Mouse (Mus musculus) heart, embryonic 10.5 days (tissue): ENCODE data around the gene Rad51c. TPM values are rescaled to one million over a fixed set of nuclear protein-coding genes. Genes with fewer than 3 reads are reported as not detected.
A peak's percentile ranks its signal among the peaks of the same experiment; 100 is the strongest.
"Not testable (repeated sequence)": the region's sequence is repeated elsewhere in the genome, so short reads cannot be mapped to it uniquely, and the experiment has no call there.

Experiments
- DNase-seq: peaks from one replicate; pipeline ENCODE4 v3.0.0-alpha.2; 2017; ENCODE audit warnings: low spot score
- H3K27ac ChIP-seq: fragments of 300-500 bp; sonication (generic); 2 replicates; pipeline ENCODE4 v1.5.1; 2016; ENCODE audit warnings: mild to moderate bottlenecking
- H3K27me3 ChIP-seq: fragments of 300-500 bp; sonication (generic); 2 replicates; pipeline ENCODE4 v1.6.1; 2016; ENCODE audit warnings: mild to moderate bottlenecking; ENCODE audit not compliant: poor library complexity, insufficient read depth, severe bottlenecking
- H3K36me3 ChIP-seq: fragments of 300-500 bp; sonication (generic); 2 replicates; pipeline ENCODE4 v1.6.1; 2016; ENCODE audit warnings: mild to moderate bottlenecking, moderate library complexity
- H3K4me1 ChIP-seq: fragments of 300-500 bp; sonication (generic); 2 replicates; pipeline ENCODE4 v1.6.1; 2016; ENCODE audit warnings: mild to moderate bottlenecking
- H3K4me3 ChIP-seq: fragments of 300-500 bp; sonication (generic); 2 replicates; pipeline ENCODE4 v1.5.1; 2016; ENCODE audit warnings: mild to moderate bottlenecking, moderate library complexity
- H3K9me3 ChIP-seq: fragments of 300-500 bp; sonication (generic); 2 replicates; pipeline ENCODE4 v1.6.1; 2016; ENCODE audit warnings: mild to moderate bottlenecking, moderate library complexity
- WGBS: fragments of 180-500 bp; shearing (Covaris S2); methylation state at CpG from one replicate; pipeline ENCODE4 v1.1.7; 2016; 5-methylcytosine and 5-hydroxymethylcytosine counted together
- polyA plus RNA-seq: library from polyadenylated mRNA; unstranded; fragments of >200 nt; fragmentation: Nextera tagmentation; extraction: Ambion mirVana; gene quantifications from 2 replicates; pipeline ENCODE4 v1.2.1, GENCODE M21; 2016

Rad51c gene
- polyA plus RNA-seq, 1 experiment from 2014 or later, result 11.2 TPM

DNA sequence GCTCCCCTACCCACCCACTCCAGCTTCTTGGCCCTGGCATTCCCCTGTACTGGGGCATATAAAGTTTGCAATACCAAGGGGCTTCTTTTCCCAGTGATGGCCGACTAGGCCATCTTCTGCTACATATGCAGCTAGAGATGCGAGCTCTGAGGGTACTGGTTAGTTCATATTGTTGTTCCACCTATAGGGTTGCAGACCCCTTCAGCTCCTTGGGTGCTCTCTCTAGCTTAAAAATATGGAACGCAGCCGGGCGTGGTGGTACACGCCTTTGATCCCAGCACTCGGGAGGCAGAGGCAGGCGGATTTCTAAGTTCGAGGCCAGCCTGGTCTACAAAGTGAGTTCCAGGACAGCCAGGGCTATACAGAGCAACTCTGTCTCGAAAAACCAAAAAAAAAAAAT, 39.3 kb upstream of the Rad51c start:
- H3K4me3 ChIP-seq, H3K9me3 ChIP-seq, DNase-seq, H3K27ac ChIP-seq, H3K36me3 ChIP-seq, H3K4me1 ChIP-seq: not testable (repeated sequence)
- WGBS, result 65% methylated on average over 10 of the region's 10 CpGs
- H3K27me3 ChIP-seq, result 0 out of 2 replicates have a peak, but pooled peaks cover 16% of the 10 kb centered on the region

DNA sequence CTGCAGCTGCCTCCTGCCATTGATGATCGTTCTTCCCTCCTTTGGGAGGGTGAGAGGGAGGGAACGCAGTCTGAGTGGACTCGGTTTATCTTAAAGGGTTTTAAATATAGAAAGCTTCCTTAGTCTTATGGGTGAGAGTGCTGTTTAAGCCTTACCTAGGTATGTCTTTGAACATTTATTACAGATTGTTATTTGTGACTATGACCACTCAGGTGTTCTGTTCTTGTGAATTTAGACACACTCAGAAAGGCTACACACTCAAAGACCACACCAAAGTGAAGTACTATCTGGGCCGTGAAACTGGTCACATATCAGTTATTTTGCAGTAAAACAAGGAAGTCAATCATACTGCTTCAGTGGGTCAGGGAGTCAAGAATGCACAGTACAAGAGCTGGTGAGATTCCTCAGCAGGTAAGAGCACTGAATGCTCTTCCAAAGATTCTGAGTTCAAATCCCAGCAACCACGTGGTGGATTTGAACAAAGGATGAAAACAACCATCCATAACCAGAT, 38.7 kb upstream of the Rad51c start:
- Histone ChIP-seq H3K4me3 (0 out of 2 replicates have a peak overlapping the region, but pooled peaks have one; percentile 12), H3K27me3 (0 out of 2 replicates have a peak, but pooled peaks cover 16% of the 10 kb centered on the region), H3K36me3 (no peaks in the 10 kb centered on the region), H3K9me3 (no peaks in the 10 kb centered on the region), H3K4me1 (peaks cover 8% of the 10 kb centered on the region; the same call in 1 of the 2 replicates), H3K27ac (no peak overlapping the region)
- peak; percentile 90 for DNase-seq
- WGBS, result under 1% methylated on average over 5 of the region's 5 CpGs

DNA sequence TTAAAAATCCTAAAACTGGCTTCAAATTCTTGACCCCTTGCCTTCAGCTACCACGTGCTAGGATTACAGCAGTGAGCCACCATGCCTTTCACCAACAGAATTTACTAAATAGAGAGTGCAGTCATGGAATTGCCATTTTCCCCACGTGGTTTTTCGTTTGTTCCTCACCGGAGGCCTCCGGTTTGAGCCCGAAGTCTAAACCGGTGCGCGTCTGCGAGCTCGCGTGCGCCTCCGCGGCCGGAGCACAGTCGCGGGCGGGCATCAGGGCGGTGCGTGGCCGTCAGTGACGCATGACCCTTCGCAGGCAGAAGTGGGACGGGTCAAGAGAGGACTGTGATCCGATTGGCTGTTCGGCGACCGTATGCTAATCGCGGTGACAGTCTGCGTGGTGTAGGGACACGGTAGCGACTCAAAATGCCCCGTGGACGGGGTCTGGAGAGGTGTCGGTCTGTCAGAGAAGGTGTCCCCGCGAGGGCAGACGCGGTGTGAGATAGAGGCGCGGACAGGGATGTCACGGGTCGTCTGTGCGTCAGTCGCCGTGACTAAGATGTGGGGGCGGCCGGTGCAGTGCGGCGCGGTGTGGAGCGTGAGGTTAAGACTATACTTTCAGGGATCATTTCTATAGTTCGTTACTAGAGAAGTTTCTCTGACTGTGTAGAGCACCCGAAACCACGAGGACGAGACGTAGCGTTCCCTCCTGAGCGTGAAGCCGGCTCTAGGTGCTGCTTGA, 38.1 kb upstream of the Rad51c start:
- not testable (repeated sequence) for H3K4me1 ChIP-seq, H3K36me3 ChIP-seq, H3K9me3 ChIP-seq
- Histone ChIP-seq H3K27ac (peak overlapping the region; percentile 83), H3K27me3 (0 out of 2 replicates have a peak, but pooled peaks cover 16% of the 10 kb centered on the region), H3K4me3 (peak overlapping the region; percentile 49)
- under 1% methylated on average over 32 of the region's 62 CpGs for WGBS
- peak; percentile 89 for DNase-seq

DNA sequence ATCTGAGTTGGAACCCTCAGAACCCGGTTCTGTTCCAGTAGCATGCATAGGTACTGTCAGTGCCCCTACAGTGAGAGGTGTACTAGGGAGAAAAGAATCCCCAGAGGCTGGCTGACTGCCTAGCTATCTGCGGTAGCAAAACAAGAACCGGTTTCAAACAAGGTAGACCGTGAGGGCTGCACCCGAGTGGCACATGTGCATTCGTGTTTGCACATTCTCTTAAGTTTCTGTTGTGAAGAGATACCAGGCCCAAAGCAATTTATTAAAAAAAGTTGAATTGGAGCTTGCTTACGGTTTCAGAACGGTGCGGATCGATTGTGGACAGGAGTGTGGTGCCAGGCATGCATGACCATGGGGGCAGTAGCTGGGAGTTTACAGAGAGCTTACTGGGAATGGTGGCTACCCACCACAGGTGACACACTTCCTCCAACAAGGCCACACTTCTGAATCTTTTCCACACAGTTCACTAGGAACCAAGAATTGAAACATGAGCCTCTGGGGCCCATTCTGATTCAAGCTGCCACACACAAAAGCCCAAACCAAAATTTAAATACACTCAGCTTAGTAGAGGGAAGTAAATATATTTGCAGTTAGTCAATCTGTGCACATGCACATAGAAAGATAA, 35.2 kb upstream of the Rad51c start:
- WGBS, result 88% methylated on average over 10 of the region's 10 CpGs
- H3K4me1 ChIP-seq, result peaks cover 5% of the 10 kb centered on the region; the same call in 1 of the 2 replicates
- no peak for DNase-seq

DNA sequence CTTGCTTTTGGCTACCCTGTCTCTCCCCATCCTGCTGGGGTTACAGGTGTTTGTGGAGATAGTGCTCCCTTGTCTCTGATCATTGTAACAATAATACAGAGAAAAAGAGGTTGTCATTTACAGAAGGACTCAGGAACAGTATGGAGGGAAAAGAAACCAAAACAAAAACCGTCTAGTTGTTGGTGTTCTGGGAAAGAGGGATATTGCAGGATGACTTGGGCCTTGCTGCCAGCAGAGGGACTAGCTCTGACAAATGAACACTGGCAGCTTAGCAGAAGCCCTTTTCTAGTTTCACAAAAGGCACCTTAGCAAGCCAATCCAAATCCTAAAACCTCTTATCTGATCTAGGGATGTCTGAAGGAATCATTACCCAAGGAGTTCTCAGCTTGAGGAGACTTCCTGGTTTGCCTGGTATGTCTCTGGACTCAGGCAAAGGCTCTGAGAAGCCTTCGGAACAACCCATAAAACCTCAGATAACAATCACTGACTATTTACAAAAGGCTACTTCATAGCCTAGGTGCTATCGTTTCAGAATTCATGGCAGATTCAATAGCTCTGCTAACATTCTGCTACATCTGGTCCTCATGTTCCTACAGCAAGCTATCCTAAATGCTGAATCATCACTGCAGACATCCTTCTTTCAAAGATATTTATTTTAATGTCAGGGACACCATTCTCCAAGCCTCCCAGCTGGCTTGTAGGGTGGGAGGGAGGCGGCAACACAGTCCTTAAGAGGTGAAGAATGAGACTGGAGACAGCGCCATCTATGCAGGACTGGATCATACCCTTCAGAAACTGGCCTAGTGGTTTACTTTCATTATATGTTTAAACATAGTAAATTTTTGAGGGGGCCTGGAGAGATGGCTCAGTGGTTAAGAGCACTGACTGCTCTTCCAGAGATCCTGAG, 31.8 kb upstream of the Rad51c start:
- no peaks in the 10 kb centered on the region for H3K9me3 ChIP-seq
- no peaks in the 10 kb centered on the region for H3K36me3 ChIP-seq
- H3K4me3 ChIP-seq, result no peak overlapping the region
- peak; percentile 42 for DNase-seq
- H3K27ac ChIP-seq, result no peak overlapping the region
- H3K4me1 ChIP-seq, result 0 out of 2 replicates have a peak, but pooled peaks cover 13% of the 10 kb centered on the region
- 67% methylated on average over 5 of the region's 5 CpGs for WGBS
- 0 out of 2 replicates have a peak, but pooled peaks cover 10% of the 10 kb centered on the region for H3K27me3 ChIP-seq

More for the DNA sequence above, 35.2 kb upstream of the Rad51c start:
- H3K27ac ChIP-seq, result no peak overlapping the region
- no peaks in the 10 kb centered on the region for H3K36me3 ChIP-seq
- no peaks in the 10 kb centered on the region for H3K9me3 ChIP-seq
- 0 out of 2 replicates have a peak, but pooled peaks cover 16% of the 10 kb centered on the region for H3K27me3 ChIP-seq
- no peak overlapping the region for H3K4me3 ChIP-seq

DNA sequence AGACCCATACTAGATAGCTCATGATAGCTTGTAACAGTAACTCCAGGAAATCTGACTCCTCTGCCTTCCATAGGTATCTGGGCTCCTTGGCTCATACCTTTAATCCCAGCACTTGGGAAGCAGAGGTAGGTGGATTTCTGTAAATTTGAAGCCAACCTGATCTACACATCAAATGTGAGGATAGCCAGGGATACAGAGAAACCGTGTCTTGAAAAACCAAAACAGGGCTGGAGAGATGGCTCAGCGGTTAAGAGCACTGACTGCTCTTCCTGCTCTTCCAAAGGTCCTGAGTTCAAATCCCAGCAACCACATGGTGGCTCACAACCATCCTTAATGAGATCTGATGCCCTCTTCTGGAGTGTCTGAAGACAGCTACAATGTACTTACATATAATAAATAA, 30.4 kb upstream of the Rad51c start:
- H3K4me1 ChIP-seq, result 0 out of 2 replicates have a peak, but pooled peaks cover 13% of the 10 kb centered on the region
- WGBS, result 85% methylated on average over 2 of the region's 2 CpGs
- not testable (repeated sequence) for H3K9me3 ChIP-seq, DNase-seq, H3K27ac ChIP-seq, H3K4me3 ChIP-seq, H3K36me3 ChIP-seq, H3K27me3 ChIP-seq

DNA sequence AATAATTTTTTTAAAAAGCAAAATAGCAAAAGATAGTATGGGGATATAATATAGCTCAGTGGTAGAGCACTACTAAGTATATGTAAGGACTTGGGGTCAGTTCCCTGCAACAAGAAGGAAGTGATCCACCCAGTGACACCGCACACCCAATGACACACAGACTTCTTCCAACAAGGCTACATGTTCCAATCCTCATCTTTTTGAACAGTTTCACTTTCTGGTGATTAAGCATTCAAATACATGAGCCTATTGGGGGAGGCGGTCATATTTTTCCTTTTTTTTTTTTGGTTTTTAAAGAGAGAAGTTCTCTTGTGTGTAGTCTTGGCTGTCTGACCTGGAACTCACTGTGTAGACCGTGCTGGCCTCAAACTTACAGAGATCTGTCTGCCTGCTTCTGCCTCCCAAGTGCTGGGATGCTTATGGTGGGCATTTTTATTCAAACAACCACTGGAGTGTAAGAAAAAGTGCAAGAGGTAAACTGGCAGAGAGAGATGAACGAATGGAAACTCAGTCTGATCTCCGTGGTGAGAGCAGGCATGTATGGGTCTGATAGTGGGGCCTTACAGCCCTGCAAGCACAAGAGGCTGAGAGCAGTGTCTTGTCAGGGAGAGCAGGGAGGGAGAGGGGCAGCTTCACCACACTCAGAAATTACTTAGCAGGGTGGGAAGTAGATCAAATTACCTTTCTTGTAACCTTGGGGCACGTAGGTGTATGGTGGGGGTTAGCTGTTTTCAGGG, 28.3 kb upstream of the Rad51c start:
- 0 out of 2 replicates have a peak, but pooled peaks cover 13% of the 10 kb centered on the region for H3K4me1 ChIP-seq
- no peak overlapping the region for H3K4me3 ChIP-seq
- no peaks in the 10 kb centered on the region for H3K9me3 ChIP-seq
- peak; percentile 74 for DNase-seq
- peak overlapping the region; percentile 56; the same call in 1 of the 2 replicates for H3K27ac ChIP-seq
- H3K36me3 ChIP-seq, result no peaks in the 10 kb centered on the region
- H3K27me3 ChIP-seq, result no peaks in the 10 kb centered on the region
- WGBS, result 44% methylated on average over 6 of the region's 6 CpGs

DNA sequence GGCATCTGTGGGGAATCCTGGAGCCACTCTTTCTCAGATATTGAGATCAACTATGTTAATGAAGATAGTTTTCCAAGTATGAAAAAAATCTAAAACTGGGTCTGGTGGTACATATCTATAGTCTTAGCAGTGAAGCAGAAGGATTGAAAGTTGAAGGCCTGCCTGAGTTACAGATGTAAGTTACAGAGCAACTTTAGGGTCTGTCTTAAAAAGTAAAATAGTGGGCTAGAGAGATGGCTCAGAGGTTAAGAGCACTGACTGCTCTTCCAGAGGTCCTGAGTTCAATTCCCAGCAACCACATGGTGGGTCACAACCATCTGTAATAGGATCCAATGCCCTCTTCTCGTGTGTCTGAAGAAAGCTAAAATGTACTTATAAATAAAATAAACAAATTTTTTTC, 27.7 kb upstream of the Rad51c start:
- no peaks in the 10 kb centered on the region for H3K9me3 ChIP-seq
- H3K27ac ChIP-seq, result no peak overlapping the region
- no peak overlapping the region for H3K4me3 ChIP-seq
- no peaks in the 10 kb centered on the region for H3K27me3 ChIP-seq
- 66% methylated on average over 1 of the region's 1 CpGs for WGBS
- H3K4me1 ChIP-seq, result 0 out of 2 replicates have a peak, but pooled peaks cover 13% of the 10 kb centered on the region
- DNase-seq, result no peak
- H3K36me3 ChIP-seq, result no peaks in the 10 kb centered on the region

DNA sequence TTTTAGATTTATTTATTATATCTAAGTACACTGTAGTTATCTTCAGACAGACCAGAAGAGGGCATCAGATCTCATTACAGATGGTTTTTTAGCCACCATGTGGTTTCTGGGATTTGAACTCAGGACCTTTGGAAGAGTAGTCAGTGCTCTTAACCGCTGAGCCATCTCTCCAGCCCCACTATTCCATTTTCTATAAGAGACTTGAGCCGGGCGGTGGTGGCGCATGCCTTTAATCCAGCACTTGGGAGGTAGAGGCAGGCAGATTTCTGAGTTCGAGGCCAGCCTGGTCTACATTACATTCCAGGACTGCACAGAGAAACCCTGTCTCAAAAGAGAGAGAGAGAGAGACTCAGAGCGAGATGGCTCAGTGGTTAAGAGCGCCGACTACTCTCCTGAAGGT, 27.1 kb upstream of the Rad51c start:
- WGBS, result 90% methylated on average over 8 of the region's 8 CpGs
- H3K36me3 ChIP-seq, H3K27ac ChIP-seq, H3K4me3 ChIP-seq, DNase-seq, H3K9me3 ChIP-seq, H3K27me3 ChIP-seq: not testable (repeated sequence)
- H3K4me1 ChIP-seq, result 0 out of 2 replicates have a peak, but pooled peaks cover 13% of the 10 kb centered on the region

DNA sequence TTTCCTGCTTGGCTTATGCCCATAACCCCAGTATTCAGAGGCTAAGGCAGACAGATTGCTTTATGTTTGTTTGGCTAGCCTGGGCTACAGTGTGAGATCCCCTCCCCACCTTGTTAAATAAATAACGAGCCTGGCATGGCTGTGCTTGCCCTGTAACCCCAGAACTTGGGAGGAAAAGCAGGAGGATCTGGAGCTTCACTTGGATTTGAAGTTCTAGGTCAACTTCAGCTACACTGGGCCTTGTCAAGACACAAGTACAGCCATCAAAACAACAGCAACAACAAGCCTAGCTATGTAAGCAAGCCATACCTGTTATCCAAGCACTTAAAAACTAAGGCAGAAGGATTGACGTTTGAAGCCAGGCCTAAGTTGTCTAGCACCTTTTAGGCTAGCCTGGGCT, 25.6 kb upstream of the Rad51c start:
- Histone ChIP-seq H3K36me3 (no peaks in the 10 kb centered on the region), H3K27me3 (no peaks in the 10 kb centered on the region), H3K4me3 (no peak overlapping the region), H3K4me1 (0 out of 2 replicates have a peak, but pooled peaks cover 13% of the 10 kb centered on the region), H3K27ac (no peak overlapping the region), H3K9me3 (no peaks in the 10 kb centered on the region)
- WGBS, result 75% methylated on average over 2 of the region's 2 CpGs
- peak; percentile 63 for DNase-seq

DNA sequence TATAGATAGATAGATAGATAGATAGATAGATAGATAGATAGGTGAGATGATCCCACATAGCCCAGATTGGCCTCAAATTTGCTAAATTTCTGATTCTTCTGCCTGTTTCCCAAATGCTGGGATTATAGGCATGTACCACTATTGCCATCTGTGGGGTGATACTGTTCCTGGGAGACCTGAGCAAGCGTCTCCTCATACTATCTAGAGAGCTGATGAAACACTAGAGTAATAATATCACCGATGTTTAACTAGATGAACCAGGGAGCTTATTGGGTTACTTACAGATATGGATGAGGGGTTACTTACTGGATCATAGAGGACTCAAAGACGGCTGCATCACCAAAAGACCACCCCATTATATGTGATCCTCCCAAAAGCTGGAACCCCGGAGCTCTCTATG, 24.6 kb upstream of the Rad51c start:
- no peaks in the 10 kb centered on the region for H3K27me3 ChIP-seq
- DNase-seq, result peak; percentile 66
- H3K9me3 ChIP-seq, result no peaks in the 10 kb centered on the region
- H3K27ac ChIP-seq, result no peak overlapping the region
- no peak overlapping the region for H3K4me3 ChIP-seq
- H3K36me3 ChIP-seq, result no peaks in the 10 kb centered on the region
- H3K4me1 ChIP-seq, result 0 out of 2 replicates have a peak, but pooled peaks cover 12% of the 10 kb centered on the region
- WGBS, result 80% methylated on average over 4 of the region's 4 CpGs
